Mouse (Mus musculus) kidney, embryonic 15.5 days (tissue): Measurements from ENCODE around the gene Nbea. TPM values are rescaled to one million over a fixed set of nuclear protein-coding genes. Genes with fewer than 3 reads are reported as not detected.

Experiments used
- ATAC-seq: fragments of 200-750 bp; cut with Nextera tagmentation; replicated peaks from 2 replicates; pipeline ENCODE4 v1.8.0; 2017; ENCODE audit warnings: moderate TSS enrichment; ENCODE audit not compliant: low FRiP score
- H3K27ac ChIP-seq: fragments of 300-500 bp; sonication (generic); 2 replicates; pipeline ENCODE4 v1.5.1; 2015; ENCODE audit warnings: mild to moderate bottlenecking, inconsistent platforms
- H3K27me3 ChIP-seq: fragments of 300-500 bp; sonication (generic); 2 replicates; pipeline ENCODE4 v1.6.1; 2015; ENCODE audit warnings: inconsistent platforms
- H3K36me3 ChIP-seq: fragments of 300-500 bp; sonication (generic); 2 replicates; pipeline ENCODE4 v1.6.1; 2015; ENCODE audit warnings: inconsistent platforms
- H3K4me1 ChIP-seq: fragments of 300-500 bp; sonication (generic); 2 replicates; pipeline ENCODE4 v1.6.1; 2015; ENCODE audit warnings: inconsistent platforms
- H3K4me2 ChIP-seq: fragments of 300-500 bp; sonication (generic); 2 replicates; pipeline ENCODE4 v1.6.1; 2015; ENCODE audit warnings: moderate library complexity, mild to moderate bottlenecking, inconsistent platforms
- H3K4me3 ChIP-seq: fragments of 300-500 bp; sonication (generic); replicated peaks from 2 replicates; pipeline ENCODE4 v1.5.1; 2015; ENCODE audit warnings: mild to moderate bottlenecking, inconsistent platforms
- H3K9ac ChIP-seq: fragments of 300-500 bp; sonication (generic); 2 replicates; pipeline ENCODE4 v1.6.1; 2015; ENCODE audit warnings: mild to moderate bottlenecking, inconsistent platforms
- H3K9me3 ChIP-seq: fragments of 300-500 bp; sonication (generic); replicated peaks from 2 replicates; pipeline ENCODE4 v1.6.1; 2016; ENCODE audit warnings: inconsistent platforms
- WGBS: fragments of 180-500 bp; shearing (Covaris S2); methylation state at CpG from one replicate; pipeline ENCODE4 v1.1.7; 2015; ENCODE audit warnings: mixed read lengths; 5-methylcytosine and 5-hydroxymethylcytosine counted together
- polyA plus RNA-seq: library from polyadenylated mRNA; unstranded; fragments of >200 nt; fragmentation: Nextera tagmentation; extraction: Ambion mirVana; gene quantifications from 2 replicates; pipeline ENCODE4 v1.2.1, GENCODE M21; 2015

Nbea gene
- polyA plus RNA-seq, 1 experiment from 2014 or later: 8.1 TPM

DNA sequence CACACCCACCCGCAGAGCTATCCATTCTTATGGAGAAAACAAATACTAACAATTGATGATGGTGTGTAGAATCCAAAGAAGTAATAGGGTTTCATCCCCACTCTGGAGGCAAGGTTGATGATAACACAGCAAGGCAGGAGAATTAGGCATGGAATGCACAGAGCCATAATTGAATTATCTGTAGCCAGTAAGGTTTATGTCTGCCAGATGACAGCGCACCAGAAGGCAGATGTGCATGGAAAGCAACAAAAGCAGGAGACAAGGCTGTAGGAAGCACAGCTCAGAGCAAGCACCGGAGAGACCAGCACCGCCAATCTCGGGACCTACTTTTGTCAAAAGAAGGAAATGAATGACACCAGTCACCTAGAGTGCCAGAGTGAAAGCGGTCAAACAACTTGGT, 429.6 kb downstream of the Nbea start:
- Histone ChIP-seq H3K4me2 (no peak overlapping the region), H3K9me3 (no peaks in the 10 kb centered on the region), H3K27me3 (no peaks in the 10 kb centered on the region), H3K4me1 (no peaks in the 10 kb centered on the region), H3K9ac (no peak overlapping the region), H3K4me3 (no peak overlapping the region), H3K36me3 (no peaks in the 10 kb centered on the region), H3K27ac (no peak overlapping the region)
- ATAC-seq: no peak
- WGBS: 94% methylated on average over 6 of the region's 6 CpGs

GRCm38 (mm10) chr3:55752558-55752957, 430.9 kb downstream of the Nbea start:
- WGBS: 82% methylated on average over 4 of the region's 4 CpGs
- Histone ChIP-seq H3K9me3 (no peaks in the 10 kb centered on the region), H3K36me3 (no peaks in the 10 kb centered on the region), H3K4me2 (no peak overlapping the region), H3K27me3 (no peaks in the 10 kb centered on the region), H3K4me1 (no peaks in the 10 kb centered on the region), H3K4me3 (no peak overlapping the region), H3K9ac (no peak overlapping the region), H3K27ac (no peak overlapping the region)
- ATAC-seq: no peak

- ATAC-seq: no peak
- H3K4me2 ChIP-seq: no peak overlapping the region
- no peak overlapping the region for H3K9ac ChIP-seq
- H3K4me3 ChIP-seq: no peak overlapping the region
- no peaks in the 10 kb centered on the region for H3K9me3 ChIP-seq
- 73% methylated on average over 5 of the region's 5 CpGs for WGBS
- no peak overlapping the region for H3K27ac ChIP-seq
- no peaks in the 10 kb centered on the region for H3K27me3 ChIP-seq
- H3K4me1 ChIP-seq: no peaks in the 10 kb centered on the region
- H3K36me3 ChIP-seq: no peaks in the 10 kb centered on the region
Observed at GRCm38 (mm10) chr3:55751363-55751762, 432.1 kb downstream of the Nbea start.

- H3K9me3 ChIP-seq: no peaks in the 10 kb centered on the region
- no peak overlapping the region for H3K4me3 ChIP-seq
- no peak overlapping the region for H3K27ac ChIP-seq
- no peaks in the 10 kb centered on the region for H3K36me3 ChIP-seq
- ATAC-seq: no peak
- no peak overlapping the region for H3K9ac ChIP-seq
- H3K4me1 ChIP-seq: no peaks in the 10 kb centered on the region
- H3K27me3 ChIP-seq: no peaks in the 10 kb centered on the region
- no peak overlapping the region for H3K4me2 ChIP-seq
- WGBS: 62% methylated on average over 11 of the region's 11 CpGs
Observed at GRCm38 (mm10) chr3:55750445-55751065, 432.9 kb downstream of the Nbea start.

DNA sequence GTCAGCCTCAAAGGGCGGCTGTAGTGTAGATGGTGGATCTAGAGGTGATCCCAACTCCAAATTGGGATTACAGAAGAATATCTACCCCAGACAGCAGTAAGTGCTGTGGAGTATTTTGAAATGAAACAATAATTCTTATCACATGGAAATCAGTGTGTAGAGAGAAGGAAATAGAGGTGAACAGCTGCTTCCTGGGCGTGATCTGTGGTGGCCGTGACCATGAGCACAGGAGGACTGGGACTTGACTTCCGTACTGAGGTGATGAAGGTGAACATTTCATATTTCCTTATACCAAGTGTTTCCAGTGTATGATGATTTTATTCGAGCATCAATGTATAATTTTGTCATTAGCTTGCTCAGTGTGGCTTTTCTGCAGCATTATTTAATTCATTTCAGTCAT, 439.6 kb downstream of the Nbea start:
- H3K27me3 ChIP-seq: no peaks in the 10 kb centered on the region
- no peaks in the 10 kb centered on the region for H3K36me3 ChIP-seq
- no peak overlapping the region for H3K27ac ChIP-seq
- H3K9ac ChIP-seq: no peak overlapping the region
- WGBS: 83% methylated on average over 5 of the region's 5 CpGs
- no peak overlapping the region for H3K4me3 ChIP-seq
- no peaks in the 10 kb centered on the region for H3K4me1 ChIP-seq
- no peaks in the 10 kb centered on the region for H3K9me3 ChIP-seq
- H3K4me2 ChIP-seq: no peak overlapping the region
- no peak for ATAC-seq

- Histone ChIP-seq H3K4me3 (no peak overlapping the region), H3K9ac (no peak overlapping the region), H3K36me3 (no peaks in the 10 kb centered on the region), H3K9me3 (no peaks in the 10 kb centered on the region), H3K27ac (no peak overlapping the region), H3K27me3 (no peaks in the 10 kb centered on the region), H3K4me2 (no peak overlapping the region), H3K4me1 (no peaks in the 10 kb centered on the region)
- no peak for ATAC-seq
- 71% methylated on average over 4 of the region's 4 CpGs for WGBS
Observed at GRCm38 (mm10) chr3:55742654-55743053, 440.8 kb downstream of the Nbea start.

DNA sequence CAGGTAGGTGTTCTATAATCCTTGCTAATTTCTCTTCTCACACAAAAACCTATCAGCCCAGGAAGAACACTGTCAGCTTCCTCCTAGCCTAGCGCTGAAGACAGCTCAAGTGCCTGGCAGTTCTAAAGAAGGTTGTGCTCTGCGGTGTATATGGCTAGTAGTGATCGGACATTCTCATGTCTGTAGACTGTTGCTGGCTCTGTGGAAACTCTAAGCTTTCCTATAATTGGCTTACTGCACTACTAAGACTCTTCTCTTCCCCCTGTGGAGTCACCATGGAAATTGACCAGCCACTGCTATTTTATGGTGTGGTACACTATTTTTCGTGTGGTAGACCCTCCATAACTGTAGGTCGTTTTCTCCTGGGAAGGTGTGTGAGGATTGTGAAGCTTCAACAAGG, 441.3 kb downstream of the Nbea start:
- no peak for ATAC-seq
- no peak overlapping the region for H3K4me3 ChIP-seq
- no peaks in the 10 kb centered on the region for H3K9me3 ChIP-seq
- H3K9ac ChIP-seq: no peak overlapping the region
- H3K27me3 ChIP-seq: no peaks in the 10 kb centered on the region
- 85% methylated on average over 5 of the region's 5 CpGs for WGBS
- no peak overlapping the region for H3K27ac ChIP-seq
- no peak overlapping the region for H3K4me2 ChIP-seq
- no peaks in the 10 kb centered on the region for H3K36me3 ChIP-seq
- H3K4me1 ChIP-seq: no peaks in the 10 kb centered on the region

GRCm38 (mm10) chr3:55741428-55741827, 442.1 kb downstream of the Nbea start:
- no peaks in the 10 kb centered on the region for H3K9me3 ChIP-seq
- no peaks in the 10 kb centered on the region for H3K4me1 ChIP-seq
- no peaks in the 10 kb centered on the region for H3K36me3 ChIP-seq
- no peaks in the 10 kb centered on the region for H3K27me3 ChIP-seq
- no peak for ATAC-seq
- WGBS: 68% methylated on average over 6 of the region's 6 CpGs
- no peak overlapping the region for H3K4me3 ChIP-seq
- no peak overlapping the region for H3K27ac ChIP-seq
- no peak overlapping the region for H3K9ac ChIP-seq
- no peak overlapping the region for H3K4me2 ChIP-seq

DNA sequence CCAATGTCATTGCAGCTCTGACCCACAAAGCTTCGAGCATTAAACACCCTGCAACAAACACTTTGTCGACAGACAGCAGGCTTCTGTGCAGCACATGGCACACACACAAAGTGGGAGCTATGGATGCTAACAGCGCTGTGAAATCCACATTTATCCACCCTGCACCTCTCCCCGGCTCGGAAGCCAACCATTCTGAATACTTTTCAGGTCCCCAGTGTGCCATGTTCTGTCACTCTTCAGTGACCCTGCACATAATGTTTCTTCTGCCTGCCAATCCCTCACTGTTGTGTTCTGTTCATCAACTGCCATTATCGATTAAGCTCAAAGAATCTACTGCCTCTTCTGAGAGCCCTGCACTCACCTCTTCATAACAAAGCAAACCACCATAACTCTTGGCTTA, 449.8 kb downstream of the Nbea start:
- Histone ChIP-seq H3K4me3 (no peak overlapping the region), H3K4me1 (no peaks in the 10 kb centered on the region), H3K27ac (no peak overlapping the region), H3K27me3 (no peaks in the 10 kb centered on the region), H3K9me3 (no peaks in the 10 kb centered on the region), H3K36me3 (no peaks in the 10 kb centered on the region), H3K4me2 (no peak overlapping the region), H3K9ac (no peak overlapping the region)
- no peak for ATAC-seq
- WGBS: 78% methylated on average over 6 of the region's 6 CpGs

- Histone ChIP-seq H3K27ac (no peak overlapping the region), H3K4me3 (no peak overlapping the region), H3K9me3 (no peaks in the 10 kb centered on the region), H3K27me3 (no peaks in the 10 kb centered on the region), H3K4me1 (no peaks in the 10 kb centered on the region), H3K9ac (no peak overlapping the region), H3K36me3 (no peaks in the 10 kb centered on the region), H3K4me2 (no peak overlapping the region)
- ATAC-seq: no peak
- 60% methylated on average over 5 of the region's 5 CpGs for WGBS
Observed at GRCm38 (mm10) chr3:55730549-55730948, 453.0 kb downstream of the Nbea start.

DNA sequence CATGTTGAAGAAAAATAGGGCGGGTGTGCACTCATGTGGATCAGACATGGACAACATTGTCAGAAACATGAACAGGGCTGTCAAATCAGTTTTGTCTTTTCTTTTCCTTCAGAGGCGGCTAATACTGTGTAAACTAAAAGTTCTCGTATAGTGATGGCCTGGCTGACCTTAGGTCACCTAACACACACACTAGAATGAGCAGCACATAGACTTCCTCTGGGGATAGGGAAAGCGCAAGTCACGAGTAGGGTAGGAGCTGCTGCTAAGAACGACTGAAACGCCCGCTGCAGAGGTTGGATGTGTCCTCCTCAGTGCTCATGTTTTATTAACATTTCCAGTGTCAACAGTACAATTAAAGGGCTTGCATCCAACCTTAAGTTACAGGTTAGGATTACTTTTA, 453.4 kb downstream of the Nbea start:
- Histone ChIP-seq H3K9ac (no peak overlapping the region), H3K4me3 (no peak overlapping the region), H3K27me3 (no peaks in the 10 kb centered on the region), H3K27ac (no peak overlapping the region), H3K4me1 (no peaks in the 10 kb centered on the region), H3K4me2 (no peak overlapping the region), H3K9me3 (no peaks in the 10 kb centered on the region), H3K36me3 (no peaks in the 10 kb centered on the region)
- 37% methylated on average over 8 of the region's 8 CpGs for WGBS
- ATAC-seq: no peak

GRCm38 (mm10) chr3:55714260-55714659, 469.2 kb downstream of the Nbea start:
- Histone ChIP-seq H3K9ac (no peak overlapping the region), H3K36me3 (peaks cover 11% of the 10 kb centered on the region), H3K27me3 (no peaks in the 10 kb centered on the region), H3K4me1 (no peaks in the 10 kb centered on the region), H3K4me3 (no peak overlapping the region), H3K9me3 (no peaks in the 10 kb centered on the region), H3K27ac (no peak overlapping the region), H3K4me2 (no peak overlapping the region)
- 92% methylated on average over 6 of the region's 6 CpGs for WGBS
- ATAC-seq: no peak

- H3K27me3 ChIP-seq: no peaks in the 10 kb centered on the region
- H3K4me3 ChIP-seq: no peak overlapping the region
- H3K27ac ChIP-seq: no peak overlapping the region
- no peak overlapping the region for H3K9ac ChIP-seq
- no peaks in the 10 kb centered on the region for H3K4me1 ChIP-seq
- H3K9me3 ChIP-seq: no peaks in the 10 kb centered on the region
- ATAC-seq: no peak
- H3K4me2 ChIP-seq: no peak overlapping the region
- 89% methylated on average over 3 of the region's 3 CpGs for WGBS
- peaks cover 11% of the 10 kb centered on the region for H3K36me3 ChIP-seq
Observed at GRCm38 (mm10) chr3:55713856-55714255, 469.6 kb downstream of the Nbea start.
